Mouse (Mus musculus): Measurements from ENCODE around the gene Rnaseh2c.

- no peak for TF ChIP-seq CTCF (IDR thresholded peaks at IDR 0.05; ENCODE audit: low read depth)
- no peak for TF ChIP-seq EP300 (optimal IDR thresholded peaks at IDR 0.05)
Measured at GRCm38 (mm10) chr19:5654720-5655298, 53.1 kb downstream of the Rnaseh2c start.
